Mouse (Mus musculus) limb, embryonic 12.5 days (tissue): ENCODE data around the gene Olfr318. TPM values are rescaled to one million over a fixed set of nuclear protein-coding genes. Genes with fewer than 3 reads are reported as not detected.

Experiments
- ATAC-seq: fragments of 200-750 bp; cut with Nextera tagmentation; 2 replicates; pipeline ENCODE4 v1.8.0; 2017; ENCODE audit warnings: low read depth, moderate TSS enrichment; ENCODE audit not compliant: insufficient number of reproducible peaks, insufficient read depth, low FRiP score, low TSS enrichment
- H3K27ac ChIP-seq: fragments of 300-500 bp; sonication (generic); 2 replicates; pipeline ENCODE4 v1.5.1; 2016; ENCODE audit warnings: mild to moderate bottlenecking, moderate library complexity
- H3K27me3 ChIP-seq: fragments of 300-500 bp; sonication (generic); 2 replicates; pipeline ENCODE4 v1.6.1; 2016; ENCODE audit warnings: mild to moderate bottlenecking, moderate library complexity
- H3K36me3 ChIP-seq: fragments of 300-500 bp; sonication (generic); 2 replicates; pipeline ENCODE4 v1.6.1; 2016; ENCODE audit warnings: mild to moderate bottlenecking, moderate library complexity
- H3K4me1 ChIP-seq: fragments of 300-500 bp; sonication (generic); replicated peaks from 2 replicates; pipeline ENCODE4 v1.6.1; 2016
- H3K4me2 ChIP-seq: fragments of 300-500 bp; sonication (generic); 2 replicates; pipeline ENCODE4 v1.6.1; 2016; ENCODE audit warnings: mild to moderate bottlenecking, moderate library complexity
- H3K4me3 ChIP-seq: fragments of 300-500 bp; sonication (generic); replicated peaks from 2 replicates; pipeline ENCODE4 v1.5.1; 2016; ENCODE audit warnings: mild to moderate bottlenecking
- H3K9ac ChIP-seq: fragments of 300-500 bp; sonication (generic); replicated peaks from 2 replicates; pipeline ENCODE4 v1.6.1; 2016; ENCODE audit warnings: mild to moderate bottlenecking, moderate library complexity
- H3K9me3 ChIP-seq: fragments of 300-500 bp; sonication (generic); 2 replicates; pipeline ENCODE4 v1.6.1; 2016; ENCODE audit warnings: mild to moderate bottlenecking, moderate library complexity
- WGBS: fragments of 180-500 bp; shearing (Covaris S2); methylation state at CpG from one replicate; pipeline ENCODE4 v1.1.7; 2016; 5-methylcytosine and 5-hydroxymethylcytosine counted together
- polyA plus RNA-seq: library from polyadenylated mRNA; unstranded; fragments of >200 nt; fragmentation: Nextera tagmentation; extraction: Ambion mirVana; gene quantifications from 2 replicates; pipeline ENCODE4 v1.2.1, GENCODE M21; 2016

The Olfr318 gene
- polyA plus RNA-seq, 1 experiment from 2014 or later = not detected

DNA sequence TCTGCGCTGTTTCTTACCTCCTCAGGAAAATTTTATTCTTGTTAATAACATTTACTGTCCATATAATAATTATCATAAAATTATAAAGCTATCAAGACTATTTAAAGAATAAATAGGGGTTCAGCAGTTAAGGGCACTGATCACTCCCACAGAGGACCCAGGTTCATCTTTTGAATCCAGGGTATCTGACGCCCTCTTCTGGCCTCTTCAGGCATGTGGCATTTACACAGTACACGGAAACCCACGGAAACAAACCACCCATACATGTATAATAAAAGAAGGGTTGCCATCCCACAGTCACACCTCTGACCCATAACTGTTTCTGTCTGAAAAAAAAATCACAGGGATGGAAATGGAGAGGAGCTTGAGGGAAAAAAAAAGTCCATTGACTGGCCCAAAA lies 52.0 kb downstream of the Olfr318 start:
- WGBS = 60% methylated on average over 4 of the region's 4 CpGs
- no peak for ATAC-seq
- Histone ChIP-seq H3K27me3 (no peaks in the 10 kb centered on the region), H3K4me2 (no peak overlapping the region), H3K4me3 (no peak overlapping the region), H3K9ac (no peak overlapping the region), H3K27ac (no peak overlapping the region), H3K36me3 (no peaks in the 10 kb centered on the region), H3K9me3 (no peaks in the 10 kb centered on the region), H3K4me1 (no peaks in the 10 kb centered on the region)

DNA sequence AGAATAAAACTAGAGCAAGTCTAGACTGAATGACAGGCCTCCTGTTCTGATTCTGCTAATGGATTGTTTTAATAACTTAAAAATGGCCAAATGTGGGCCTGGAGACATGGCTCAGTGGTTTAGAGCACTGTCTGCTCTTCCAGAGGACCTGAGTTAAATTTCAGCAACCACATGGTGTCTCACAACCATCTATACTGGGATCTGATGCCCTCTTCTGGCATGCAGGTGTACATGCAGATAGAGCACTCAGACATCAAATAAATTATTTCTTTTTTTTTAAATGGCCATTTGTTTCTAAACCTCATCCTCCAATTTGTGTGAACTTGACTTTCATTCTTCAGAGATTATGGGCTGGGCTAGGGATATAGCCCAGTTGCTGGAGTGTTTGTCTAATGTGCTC lies 54.6 kb downstream of the Olfr318 start:
- H3K36me3 ChIP-seq = no peaks in the 10 kb centered on the region
- no peak overlapping the region for H3K9ac ChIP-seq
- no peak overlapping the region for H3K27ac ChIP-seq
- H3K4me3 ChIP-seq = no peak overlapping the region
- no peaks in the 10 kb centered on the region for H3K27me3 ChIP-seq
- no peaks in the 10 kb centered on the region for H3K9me3 ChIP-seq
- no peaks in the 10 kb centered on the region for H3K4me1 ChIP-seq
- no peak for ATAC-seq
- no peak overlapping the region for H3K4me2 ChIP-seq

Other genes starting within 250 kb of the Olfr318 start
- not detected in 2 replicates for gene Olfr332, start 231.5 kb downstream of the Olfr318 start, polyA plus RNA-seq
- not detected in 2 replicates for gene Olfr331, start 221.4 kb downstream of the Olfr318 start, polyA plus RNA-seq
- not detected in 2 replicates for gene Olfr330, start 189.2 kb downstream of the Olfr318 start, polyA plus RNA-seq
- not detected in 2 replicates for gene Olfr329-ps, start 177.6 kb downstream of the Olfr318 start, polyA plus RNA-seq
- 0.08 and 0.09 TPM in 2 replicates for gene Olfr328, start 168.4 kb downstream of the Olfr318 start, polyA plus RNA-seq
- not detected in 2 replicates for gene Olfr224, start 153.5 kb downstream of the Olfr318 start, polyA plus RNA-seq
- gene Olfr325, start 146.3 kb downstream of the Olfr318 start, polyA plus RNA-seq = not detected in 2 replicates
- not detected in 2 replicates for gene Olfr324, start 128.9 kb downstream of the Olfr318 start, polyA plus RNA-seq
- gene 2210407C18Rik, start 107.9 kb downstream of the Olfr318 start, polyA plus RNA-seq = not detected in 2 replicates
- not detected in 2 replicates for gene Olfr323, start 93.5 kb downstream of the Olfr318 start, polyA plus RNA-seq
- gene Trim58, start 83.5 kb downstream of the Olfr318 start, polyA plus RNA-seq = 0.15 and 0.35 TPM in 2 replicates
- not detected in 2 replicates for gene Olfr322, start 65.2 kb downstream of the Olfr318 start, polyA plus RNA-seq
- gene Olfr320, start 42.9 kb downstream of the Olfr318 start, polyA plus RNA-seq = not detected in 2 replicates
- not detected in 2 replicates for gene Olfr319, start 24.9 kb downstream of the Olfr318 start, polyA plus RNA-seq
- not detected in 2 replicates for gene Olfr317, start 15.2 kb upstream of the Olfr318 start, polyA plus RNA-seq
- gene Olfr316, start 28.7 kb upstream of the Olfr318 start, polyA plus RNA-seq = not detected in 2 replicates
- gene Olfr315, start 49.2 kb upstream of the Olfr318 start, polyA plus RNA-seq = not detected in 2 replicates
- not detected in 2 replicates for gene Olfr314, start 58.9 kb upstream of the Olfr318 start, polyA plus RNA-seq
- not detected in 2 replicates for gene Fam183b, start 77.9 kb upstream of the Olfr318 start, polyA plus RNA-seq
- gene Olfr313, start 91.0 kb upstream of the Olfr318 start, polyA plus RNA-seq = not detected in 2 replicates
- not detected in 2 replicates for gene Olfr312, start 105.2 kb upstream of the Olfr318 start, polyA plus RNA-seq
- gene Olfr311, start 115.2 kb upstream of the Olfr318 start, polyA plus RNA-seq = not detected in 2 replicates
- 12.8 and 13.5 TPM in 2 replicates for gene Gm12258, start 123.1 kb upstream of the Olfr318 start, polyA plus RNA-seq
- 8.9 and 11.0 TPM in 2 replicates for gene 2810021J22Rik, start 143.2 kb upstream of the Olfr318 start, polyA plus RNA-seq
- gene Zfp39, start 180.2 kb upstream of the Olfr318 start, polyA plus RNA-seq = 4.9 and 6.6 TPM in 2 replicates
- gene Btnl10, start 193.9 kb upstream of the Olfr318 start, polyA plus RNA-seq = 0.25 TPM in 1 of 2 replicates, not detected in the other
- gene Rnf187, start 214.9 kb upstream of the Olfr318 start, polyA plus RNA-seq = 306 and 315 TPM in 2 replicates
- gene Hist3h2ba, start 224.9 kb upstream of the Olfr318 start, polyA plus RNA-seq = 22.6 and 28.5 TPM in 2 replicates
- gene Hist3h2a, start 230.7 kb upstream of the Olfr318 start, polyA plus RNA-seq = 26.2 and 27.9 TPM in 2 replicates
- gene Trim17, start 230.7 kb upstream of the Olfr318 start, polyA plus RNA-seq = 0.80 and 0.93 TPM in 2 replicates